Mouse (Mus musculus): Measurements from ENCODE around the gene Slc38a8.

The Slc38a8 gene

DNA sequence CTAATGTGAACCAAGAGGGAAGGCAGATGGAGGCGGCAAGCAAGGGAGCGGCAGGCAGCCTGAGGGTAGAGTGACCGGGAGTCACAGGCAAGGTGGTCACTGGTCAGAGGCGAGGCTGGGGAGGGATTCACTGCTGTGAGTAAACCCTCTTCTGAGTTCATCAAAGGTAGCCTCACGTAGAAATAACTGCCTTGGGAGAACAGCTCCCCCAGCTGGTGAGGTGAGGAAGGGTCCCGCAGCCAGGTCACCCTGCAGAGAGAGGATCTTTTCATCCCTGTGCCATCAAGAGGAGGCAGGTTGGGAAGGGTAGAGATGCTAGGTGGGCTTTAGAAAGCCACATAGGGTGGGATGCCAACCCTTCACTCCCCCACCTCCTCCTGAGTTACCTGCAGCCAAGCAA, 4.7 kb downstream of the Slc38a8 start:
- in situ Hi-C loops (cut with MboI; ENCODE audit: unreplicated experiment in 2 of 2): loop anchor here (5.0 kb wide), 2 partner anchors 45 to 85 kb away; no protein-coding TSS in a partner anchor

DNA sequence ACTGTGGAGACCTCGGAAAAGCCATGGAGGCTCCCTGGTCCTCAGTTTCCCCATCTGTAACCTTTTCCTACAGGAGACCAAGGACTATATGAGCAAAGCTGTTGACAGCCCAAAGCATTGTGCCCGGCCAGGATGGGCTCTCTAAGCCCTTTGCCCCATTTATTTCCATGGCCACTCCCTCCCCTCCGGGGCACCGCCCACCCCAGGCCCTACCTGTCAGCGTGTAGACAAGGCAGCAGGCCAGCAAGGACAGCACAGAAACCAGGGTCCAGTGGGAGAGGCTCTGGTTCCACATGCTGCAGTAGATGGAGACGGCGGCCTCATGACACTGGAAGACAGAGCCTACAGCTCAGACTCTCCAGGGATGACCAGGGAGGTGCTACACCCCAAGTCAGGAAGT, 14.4 kb downstream of the Slc38a8 start:
- in situ Hi-C loops (cut with MboI; ENCODE audit: unreplicated experiment in 2 of 2): no loop called here

DNA sequence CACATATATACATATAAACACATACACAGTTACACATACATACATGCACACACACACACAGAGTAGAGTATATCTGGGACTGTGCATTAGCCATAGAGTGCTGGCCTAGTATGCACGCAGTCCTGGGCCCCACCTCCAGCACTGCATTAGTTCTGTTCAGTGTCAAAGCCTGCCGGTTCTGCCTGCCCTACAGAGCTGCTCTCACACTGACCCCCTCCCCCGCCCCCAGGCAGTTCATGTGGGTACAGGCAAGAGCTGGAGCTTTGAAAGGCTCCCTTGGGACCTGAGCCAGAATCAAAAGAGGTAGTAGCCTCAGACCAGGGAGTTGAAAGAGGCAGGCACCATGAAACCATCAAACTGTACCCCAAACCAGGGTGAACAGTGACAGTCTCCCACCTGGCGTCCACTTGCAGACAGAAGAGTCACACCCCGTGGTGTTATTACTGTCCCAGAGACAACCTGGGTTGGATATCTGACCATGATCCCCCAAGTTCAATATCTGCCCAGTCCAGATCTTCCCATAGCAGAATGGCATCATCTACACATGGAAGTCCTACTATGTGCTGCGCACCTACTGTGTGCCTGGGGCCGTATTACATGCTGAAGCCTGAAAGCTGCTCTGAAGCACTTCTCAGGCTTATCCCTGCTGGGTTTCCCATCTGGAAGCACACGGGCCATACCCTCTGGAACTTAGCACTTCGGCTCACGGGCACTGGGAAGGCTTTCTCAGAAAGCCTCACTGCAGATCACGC, 17.2 kb downstream of the Slc38a8 start:
- in situ Hi-C loops (cut with MboI; ENCODE audit: unreplicated experiment in 2 of 2): no loop called here

DNA sequence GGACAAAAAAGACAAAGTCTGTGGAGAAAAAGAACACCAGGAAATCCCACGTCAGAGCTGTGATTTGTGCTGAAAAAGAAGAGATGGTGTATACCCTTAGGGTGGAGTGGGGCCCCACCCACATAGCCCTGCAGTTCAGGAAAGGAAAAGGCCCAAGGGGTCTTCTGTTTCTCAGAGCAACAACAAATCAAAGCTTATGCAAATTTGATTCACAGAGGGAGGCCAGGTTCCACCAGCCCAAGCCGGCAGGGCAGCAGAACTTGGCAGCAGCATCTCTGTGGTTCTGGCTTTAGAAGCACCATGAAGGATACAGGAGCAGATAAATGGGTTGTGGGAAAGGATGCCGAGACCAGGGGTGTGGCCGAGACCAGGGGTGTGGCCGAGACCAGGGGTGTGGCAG, 22.8 kb downstream of the Slc38a8 start:
- in situ Hi-C loops (cut with MboI; ENCODE audit: unreplicated experiment in 2 of 2): no loop called here

DNA sequence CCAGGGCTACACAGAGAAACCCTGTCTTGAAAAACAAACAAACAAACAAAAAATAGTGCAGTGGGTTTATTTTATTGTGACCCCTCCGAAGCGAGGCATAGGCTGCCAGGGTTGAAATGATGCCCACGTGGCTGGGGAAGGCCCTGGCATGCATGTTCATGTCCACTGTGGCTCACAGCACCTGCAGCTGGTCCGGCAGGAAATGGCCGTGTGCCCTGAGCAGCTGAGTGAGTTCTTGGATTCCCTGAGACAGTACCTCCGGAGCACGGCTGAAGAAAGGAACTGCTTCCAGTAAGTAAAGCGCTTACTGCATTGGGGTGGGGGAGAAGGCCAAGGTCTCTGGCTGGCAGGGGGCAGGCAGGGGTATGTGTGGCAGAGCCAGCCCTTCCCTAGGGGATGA, 33.4 kb downstream of the Slc38a8 start:
- in situ Hi-C loops (cut with MboI; ENCODE audit: unreplicated experiment in 2 of 2): no loop called here

DNA sequence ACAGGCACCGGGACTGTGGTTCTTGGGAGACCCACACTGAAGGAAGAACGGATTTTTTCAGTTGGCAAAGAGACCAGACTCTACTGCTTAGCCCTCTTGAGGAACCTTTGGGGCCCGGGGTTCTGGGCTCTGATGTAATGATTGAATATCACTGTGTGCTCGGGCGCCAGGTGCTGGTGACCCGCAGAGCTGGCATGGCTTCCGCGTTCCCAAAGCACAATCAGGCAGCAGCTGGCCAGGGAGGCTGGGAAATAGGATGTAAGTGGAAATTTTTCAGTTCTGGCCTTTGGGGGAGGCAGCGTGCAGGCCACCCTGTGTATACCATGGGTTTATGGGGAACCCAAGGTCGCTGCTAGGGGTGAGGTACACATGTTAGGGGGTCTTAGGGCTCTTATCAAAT, 34.7 kb downstream of the Slc38a8 start:
- in situ Hi-C loops (cut with MboI; ENCODE audit: unreplicated experiment in 2 of 2): no loop called here

DNA sequence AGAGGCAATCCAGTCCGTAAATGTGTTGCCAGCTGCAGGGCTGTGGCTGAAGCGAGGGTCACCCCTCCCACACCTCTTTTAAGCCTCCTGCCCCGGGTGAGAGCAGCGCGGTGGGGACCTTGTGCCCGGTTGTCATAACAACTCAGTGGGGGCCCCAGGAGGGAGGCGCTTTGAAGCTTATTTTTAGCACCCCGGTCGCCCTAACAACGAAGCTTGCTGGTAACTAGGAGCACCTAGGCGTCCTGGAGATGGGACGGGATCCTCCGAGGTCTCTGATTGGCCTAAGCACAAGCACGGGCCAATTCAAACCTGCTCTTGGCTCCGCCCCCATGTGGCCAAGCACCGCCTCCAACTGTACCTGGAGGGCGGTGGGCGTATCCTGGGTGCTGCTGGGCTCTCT, 35.4 kb downstream of the Slc38a8 start:
- in situ Hi-C loops (cut with MboI; ENCODE audit: unreplicated experiment in 2 of 2): no loop called here

DNA sequence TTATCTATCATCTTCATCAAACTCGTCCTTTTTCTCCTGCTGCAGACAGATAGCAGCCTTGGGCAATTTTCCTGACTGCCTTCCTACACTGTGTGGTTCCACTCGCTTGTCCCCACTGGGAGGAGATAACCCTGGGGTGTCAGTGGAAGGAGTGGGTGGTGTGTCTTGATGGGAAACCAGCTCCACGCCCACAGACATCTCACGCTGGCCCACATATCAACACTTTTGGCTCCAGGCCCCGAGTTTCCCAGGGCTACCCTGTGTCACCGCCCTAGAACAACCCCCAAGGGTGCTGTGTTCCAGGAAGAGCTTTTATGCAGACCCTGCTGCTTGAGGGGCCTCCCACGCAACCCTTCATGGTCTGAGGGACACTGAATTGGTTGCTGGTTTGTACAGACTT, 37.8 kb downstream of the Slc38a8 start:
- in situ Hi-C loops (cut with MboI; ENCODE audit: unreplicated experiment in 2 of 2): no loop called here

DNA sequence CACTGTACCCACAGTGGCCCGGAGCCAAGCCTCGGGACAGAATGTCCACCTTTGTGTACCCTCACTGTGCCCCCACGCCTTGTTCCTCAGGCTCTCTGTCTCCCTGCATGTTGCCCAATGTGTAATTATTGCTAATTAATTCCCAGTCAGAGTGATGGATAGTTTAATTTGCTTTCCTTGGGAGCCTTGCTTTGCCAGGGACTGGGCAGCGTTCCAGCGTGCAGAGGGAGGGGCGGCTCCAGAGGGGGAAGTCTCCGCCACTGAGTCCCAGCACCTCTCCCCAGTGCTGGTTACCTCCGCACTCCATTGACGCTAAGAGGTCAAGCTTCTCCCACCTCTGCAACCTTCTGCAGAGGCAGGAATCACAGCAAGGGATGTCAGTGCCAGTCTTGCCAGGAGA, 40.1 kb downstream of the Slc38a8 start:
- in situ Hi-C loops (cut with MboI; ENCODE audit: unreplicated experiment in 2 of 2): no loop called here

DNA sequence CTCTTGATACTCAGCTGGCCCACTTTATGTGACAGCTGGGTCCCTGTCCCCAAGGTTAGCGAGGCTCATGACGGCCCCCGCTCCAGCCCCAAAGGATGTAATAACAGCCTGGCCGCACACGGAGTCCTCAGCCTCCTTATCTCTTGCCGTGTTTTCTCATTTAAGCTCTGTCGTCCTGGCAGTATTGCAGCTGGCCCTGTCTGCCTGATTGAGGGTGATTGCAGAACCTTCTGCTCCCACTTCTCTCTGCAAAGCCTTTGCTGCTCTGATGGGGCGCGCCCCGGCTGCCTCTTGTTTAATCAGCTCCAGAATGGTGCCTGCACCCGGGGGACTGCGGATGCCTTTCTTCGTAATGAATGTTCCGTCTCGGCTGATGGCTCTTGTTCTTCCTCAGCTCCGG, 41.8 kb downstream of the Slc38a8 start:
- in situ Hi-C loops (cut with MboI; ENCODE audit: unreplicated experiment in 2 of 2): no loop called here

DNA sequence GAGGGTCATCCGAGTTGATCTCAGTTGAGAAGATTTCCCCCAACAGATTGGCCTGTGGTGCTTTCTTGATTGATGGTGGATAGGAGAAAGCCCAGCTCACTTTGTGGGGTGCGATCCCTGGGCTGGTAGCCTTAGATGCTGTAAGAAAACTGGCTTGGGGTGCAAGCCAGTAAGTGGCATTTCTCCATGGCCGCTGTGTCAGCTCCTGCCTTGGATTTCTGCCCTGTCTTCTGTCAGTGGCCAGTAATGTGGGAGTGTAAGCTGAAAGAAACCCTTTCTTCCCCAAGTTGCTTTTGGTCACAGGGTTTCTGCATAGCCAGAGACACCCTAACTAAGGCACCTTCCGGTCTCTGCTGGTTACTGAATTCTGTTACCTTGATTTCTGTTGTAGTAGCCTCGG, 45.5 kb downstream of the Slc38a8 start:
- in situ Hi-C loops (cut with MboI; ENCODE audit: unreplicated experiment in 2 of 2): no loop called here

DNA sequence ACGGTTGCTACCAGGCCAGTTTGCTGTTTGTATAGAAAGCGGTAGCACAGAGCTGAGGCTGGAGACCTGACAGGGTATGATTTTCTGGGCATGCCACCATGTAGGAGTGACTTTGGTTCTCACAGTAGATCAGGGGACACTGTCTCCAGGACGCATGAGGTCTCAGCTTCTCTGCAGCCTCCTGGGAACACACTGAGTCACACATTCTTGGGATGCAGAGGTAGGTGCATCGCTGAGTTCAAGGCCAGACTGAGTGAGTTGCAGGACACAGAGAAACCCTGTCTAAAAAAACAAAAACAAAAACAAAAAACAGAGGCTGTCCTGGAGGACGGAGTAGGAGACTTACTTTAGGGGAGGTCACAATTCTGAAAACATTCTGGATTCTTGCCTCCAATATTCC, 48.6 kb downstream of the Slc38a8 start:
- in situ Hi-C loops (cut with MboI; ENCODE audit: unreplicated experiment in 2 of 2): loop anchor here (5.0 kb wide), 3 partner anchors 39 to 154 kb away; partner anchors contain the start of gene Taf1c (in 1 of the 2)

DNA sequence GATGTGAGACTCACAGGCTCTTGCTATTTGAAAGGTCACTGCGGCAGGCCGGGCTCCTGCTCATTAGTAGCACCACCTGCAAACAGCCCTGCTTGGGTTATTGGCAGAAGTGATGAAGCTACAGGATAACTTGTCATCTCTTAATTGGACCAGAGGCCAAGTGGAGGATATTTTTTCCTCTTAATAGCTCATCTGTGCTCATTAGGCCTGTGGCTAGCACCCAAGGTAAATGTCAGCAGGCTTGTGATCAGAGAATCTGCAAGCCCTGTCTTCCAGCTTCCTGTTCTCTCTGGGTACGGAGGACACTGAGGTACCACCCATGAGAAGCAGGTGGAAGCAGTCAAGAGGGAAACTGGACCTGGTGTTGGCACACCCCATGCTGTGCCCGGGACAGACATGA, 50.4 kb downstream of the Slc38a8 start:
- in situ Hi-C loops (cut with MboI; ENCODE audit: unreplicated experiment in 2 of 2): loop anchor here (5.0 kb wide), 3 partner anchors 41 to 156 kb away; partner anchors contain the start of gene Taf1c (in 1 of the 2)

DNA sequence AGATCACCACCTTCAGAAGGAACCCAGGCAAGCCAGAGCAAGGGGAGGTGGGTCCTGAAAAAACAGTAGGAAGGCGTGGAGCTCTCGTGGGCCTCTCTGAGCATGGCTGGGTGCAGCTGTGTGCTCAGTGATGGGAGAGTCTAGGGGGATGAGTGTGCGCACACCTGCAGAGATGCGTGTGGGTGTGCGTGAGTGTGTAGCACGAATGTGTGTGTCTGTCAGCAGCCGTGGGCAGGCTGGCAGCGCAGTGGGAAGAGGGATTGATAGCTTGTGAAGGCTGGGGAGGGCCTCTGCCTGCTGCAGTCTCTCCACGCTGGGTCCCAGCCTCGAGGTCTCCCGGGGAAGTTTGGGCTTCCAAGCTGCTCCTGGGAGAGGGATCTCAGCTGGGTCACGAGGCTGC, 51.9 kb downstream of the Slc38a8 start:
- in situ Hi-C loops (cut with MboI; ENCODE audit: unreplicated experiment in 2 of 2): loop anchor here (5.0 to 10.0 kb wide), 6 partner anchors 37 to 225 kb away; partner anchors contain the start of gene Taf1c (in 1 of the 2)

DNA sequence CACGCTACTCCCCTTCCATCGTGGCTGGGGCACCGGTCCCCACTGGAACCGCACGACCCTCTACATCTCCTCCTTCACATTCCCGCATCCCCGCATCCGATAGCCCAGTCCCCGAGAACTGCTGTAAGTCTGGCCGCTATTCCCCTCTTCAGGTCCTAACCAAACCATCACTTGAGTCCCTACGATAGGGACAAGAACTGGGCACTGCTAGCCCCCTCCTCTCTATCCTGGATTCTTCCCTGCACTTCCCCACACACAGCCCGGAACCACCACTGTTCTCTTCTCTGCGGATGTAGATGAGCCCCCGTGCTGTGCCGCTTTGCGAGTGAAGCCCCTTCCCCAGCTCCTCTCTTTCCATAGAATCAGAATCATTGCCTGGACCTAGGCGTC, 53.7 kb downstream of the Slc38a8 start:
- in situ Hi-C loops (cut with MboI; ENCODE audit: unreplicated experiment in 2 of 2): loop anchor here (5.0 to 10.0 kb wide), 3 partner anchors 35 to 227 kb away; no protein-coding TSS in a partner anchor

DNA sequence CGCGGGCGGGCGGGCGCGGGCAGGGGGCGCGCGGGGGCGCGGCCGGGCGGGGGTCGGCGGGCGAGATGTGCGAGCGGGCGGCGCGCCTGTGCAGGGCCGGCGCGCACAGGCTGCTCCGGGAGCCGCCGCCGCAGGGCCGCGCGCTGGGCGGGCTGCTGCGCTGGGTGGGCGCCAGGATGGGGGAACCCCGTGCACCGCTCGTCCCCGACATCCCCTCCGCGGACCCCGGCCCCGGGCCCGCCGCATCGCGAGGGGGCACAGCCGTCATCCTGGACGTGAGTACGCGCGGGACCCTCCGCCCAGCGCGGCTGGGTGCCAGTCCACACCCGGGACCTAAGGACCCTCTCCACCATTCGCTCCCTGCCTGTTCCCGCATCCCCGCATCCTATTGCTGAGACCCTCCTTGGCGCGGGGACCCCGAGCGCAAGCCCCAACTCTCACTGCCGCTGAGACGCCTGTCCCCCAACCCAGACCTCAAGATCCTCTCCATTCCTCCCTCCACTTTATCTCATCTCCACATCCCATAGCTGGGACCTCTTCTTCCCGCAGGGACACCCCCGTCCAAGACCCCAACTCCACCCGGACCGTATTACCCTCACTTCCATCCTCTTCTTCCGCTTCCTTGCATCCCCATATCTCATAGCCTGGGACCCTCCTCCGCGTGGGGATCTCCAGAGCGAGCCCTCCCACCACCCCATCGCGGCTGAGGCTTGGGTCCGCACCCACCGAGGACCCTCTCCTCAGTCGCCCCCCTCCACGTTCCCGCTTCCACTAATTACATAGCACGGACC, 54.3 kb downstream of the Slc38a8 start:
- in situ Hi-C loops (cut with MboI; ENCODE audit: unreplicated experiment in 2 of 2): loop anchor here (5.0 to 10.0 kb wide), 3 partner anchors 35 to 228 kb away; no protein-coding TSS in a partner anchor

DNA sequence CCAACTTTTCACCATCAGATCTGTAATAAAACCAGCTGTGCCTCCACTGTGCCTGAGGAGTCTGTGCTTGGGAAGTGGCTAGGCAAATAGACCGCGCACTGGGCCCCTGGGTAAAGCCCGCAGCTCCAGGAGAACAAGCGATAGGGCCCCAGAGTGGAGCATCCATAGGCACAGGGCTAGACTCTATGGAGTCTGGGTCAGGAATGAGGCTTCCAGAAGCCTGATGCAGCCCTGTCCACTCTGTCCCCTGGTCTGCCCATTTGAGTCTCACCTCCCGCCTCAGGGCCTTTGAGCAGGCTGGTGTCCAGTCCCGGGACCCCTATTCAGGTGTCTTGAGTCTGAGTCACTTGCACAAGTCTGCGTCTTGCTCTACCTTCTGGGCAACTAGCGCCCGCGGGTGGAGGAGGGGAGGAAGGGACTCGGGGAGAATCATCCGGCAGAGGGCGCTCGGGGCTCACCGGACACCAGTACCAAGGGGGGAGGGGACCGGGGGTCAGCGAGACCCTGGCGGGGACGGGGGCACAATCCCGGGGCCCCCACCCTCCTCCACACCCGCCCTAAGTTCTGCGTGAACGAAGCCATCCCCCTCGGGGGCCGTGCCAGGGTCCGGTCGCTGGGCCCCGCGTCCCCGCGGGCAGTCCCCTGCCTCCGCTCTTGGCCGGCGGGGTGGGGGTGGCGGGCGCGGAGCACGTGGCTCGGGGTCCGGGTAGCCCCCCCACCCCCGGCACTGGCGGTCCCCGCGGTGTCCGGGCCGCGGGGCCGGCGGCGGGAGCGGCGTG, 55.1 kb downstream of the Slc38a8 start, which contains the start of gene Necab2:
TSS of gene Necab2 (plus strand) at position 509 of the 779 bp plus-strand sequence.
- in situ Hi-C loops (cut with MboI; ENCODE audit: unreplicated experiment in 2 of 2): loop anchor here (5.0 to 10.0 kb wide), 3 partner anchors 34 to 228 kb away; no protein-coding TSS in a partner anchor

DNA sequence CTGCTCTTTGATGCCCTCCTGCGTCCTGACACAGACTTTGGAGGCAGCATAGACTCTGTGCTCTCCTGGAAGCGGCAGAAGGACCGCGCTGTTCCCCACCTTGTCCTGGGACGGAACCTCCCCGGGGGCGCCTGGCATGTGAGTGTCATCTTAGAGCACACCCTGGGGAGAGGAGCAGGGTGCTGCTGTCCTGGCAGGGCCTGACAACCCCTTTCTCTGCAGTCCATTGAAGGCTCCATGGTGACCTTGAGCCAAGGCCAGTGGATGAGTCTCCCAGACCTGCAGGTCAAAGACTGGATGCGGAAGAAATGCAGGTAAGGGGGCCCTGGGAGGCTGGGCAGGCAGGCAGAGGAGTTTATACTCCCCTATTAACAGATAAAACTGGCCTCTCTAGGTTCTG, 58.5 kb downstream of the Slc38a8 start:
- in situ Hi-C loops (cut with MboI; ENCODE audit: unreplicated experiment in 2 of 2): loop anchor here in 1 of 2 experiments (10.0 kb wide), 1 partner anchor 232 kb away; no protein-coding TSS in a partner anchor

DNA sequence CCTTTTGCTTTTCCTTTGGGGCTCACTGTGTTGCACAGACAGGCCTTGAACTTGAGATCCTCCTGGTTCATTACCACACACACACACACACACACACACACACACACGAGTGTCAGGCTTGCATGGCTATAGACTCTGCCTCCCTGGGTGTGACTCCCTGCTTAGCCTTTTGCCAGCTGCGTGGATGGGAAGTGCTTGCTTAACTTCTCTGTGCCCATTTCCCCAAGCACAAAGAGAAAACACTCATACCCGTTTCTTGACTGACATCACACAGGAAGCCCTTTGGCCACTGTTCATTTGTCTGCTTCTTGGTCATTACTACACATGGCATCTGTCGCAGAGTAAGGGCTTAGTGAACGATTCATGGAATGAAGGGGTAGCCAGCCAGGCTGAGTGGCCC, 59.5 kb downstream of the Slc38a8 start:
- in situ Hi-C loops (cut with MboI; ENCODE audit: unreplicated experiment in 2 of 2): loop anchor here in 1 of 2 experiments (10.0 kb wide), 1 partner anchor 233 kb away; no protein-coding TSS in a partner anchor

DNA sequence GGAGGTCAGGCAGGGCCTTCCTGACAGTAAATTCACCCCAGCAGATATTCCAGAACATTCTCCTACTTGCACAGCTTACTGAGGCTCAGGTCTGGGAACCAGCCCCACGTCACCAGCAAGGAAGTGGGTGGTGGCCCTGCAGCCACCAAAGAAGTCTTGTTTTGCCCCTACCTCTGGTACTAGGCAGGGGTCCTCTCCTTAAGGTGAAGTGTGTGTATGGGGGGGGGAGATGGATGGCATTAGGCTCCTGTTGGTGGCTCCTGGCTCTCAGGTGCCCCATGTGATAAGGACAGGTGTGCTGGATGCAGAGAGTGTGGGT, 60.6 kb downstream of the Slc38a8 start:
- in situ Hi-C loops (cut with MboI; ENCODE audit: unreplicated experiment in 2 of 2): loop anchor here in 1 of 2 experiments (10.0 kb wide), 1 partner anchor 234 kb away; no protein-coding TSS in a partner anchor

Data from v-Abl transformed pro-B cells (cell line).